Mouse (Mus musculus): ENCODE data around the gene Usp18. TPM values are rescaled to one million over a fixed set of nuclear protein-coding genes. Genes with fewer than 3 reads are reported as not detected.

The Usp18 gene
- polyA plus RNA-seq, 1 experiment from 2014 or later, result 2.1 TPM

DNA sequence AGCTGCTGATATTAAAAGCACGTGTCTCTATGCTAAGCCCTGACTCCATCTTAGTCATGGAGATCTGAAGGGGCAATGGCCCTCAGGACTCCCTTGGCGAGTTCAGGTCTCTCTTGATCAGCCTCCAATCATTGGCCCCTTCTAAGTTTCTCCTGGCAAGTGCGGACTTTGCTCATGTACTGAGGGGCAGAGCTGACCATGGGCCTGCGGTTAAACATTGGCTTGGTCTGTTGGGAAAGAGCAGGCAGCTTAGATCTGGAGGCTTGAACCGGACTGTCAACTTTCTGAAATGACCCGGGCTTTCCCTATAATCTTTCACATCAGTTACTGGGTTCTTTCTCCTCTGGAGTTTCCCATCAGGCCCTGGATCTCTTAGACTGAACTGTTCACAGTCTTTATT is 65.3 kb downstream of the Usp18 start:
- ATAC-seq (replicated peaks), result no peak
- H3K4me2 ChIP-seq, result no peak overlapping the region
- H3K4me1 ChIP-seq, result no peaks in the 10 kb centered on the region
- no peak overlapping the region for H3K9ac ChIP-seq
- no peaks in the 10 kb centered on the region for H3K36me3 ChIP-seq (replicated peaks)
- 88% methylated on average over 6 of the region's 6 CpGs for WGBS
- H3K9me3 ChIP-seq, result no peaks in the 10 kb centered on the region
- H3K27ac ChIP-seq, result no peak overlapping the region
- no peak overlapping the region for H3K4me3 ChIP-seq
- no peaks in the 10 kb centered on the region for H3K27me3 ChIP-seq (replicated peaks)

GRCm38 (mm10) chr6:121319099-121319498 is 73.4 kb downstream of the Usp18 start:
- Histone ChIP-seq H3K4me2 (no peak overlapping the region), H3K27me3 (replicated peaks) (no peaks in the 10 kb centered on the region), H3K36me3 (replicated peaks) (no peaks in the 10 kb centered on the region), H3K27ac (no peak overlapping the region), H3K9ac (no peak overlapping the region), H3K4me3 (no peak overlapping the region), H3K4me1 (no peaks in the 10 kb centered on the region), H3K9me3 (no peaks in the 10 kb centered on the region)
- WGBS, result 74% methylated on average over 6 of the region's 6 CpGs
- no peak for ATAC-seq (replicated peaks)

Other genes starting within 250 kb of the Usp18 start
- 43.1 and 50.0 TPM in 2 replicates for gene Mical3, start 114.9 kb upstream of the Usp18 start, polyA plus RNA-seq (2015; fragmentation: Nextera tagmentation; extraction: Ambion mirVana)
- 19.9 and 20.4 TPM in 2 replicates for gene Pex26, start 62.2 kb upstream of the Usp18 start, polyA plus RNA-seq (2015; fragmentation: Nextera tagmentation; extraction: Ambion mirVana)
- 0.70 and 1.1 TPM in 2 replicates for gene Tuba8, start 35.2 kb upstream of the Usp18 start, polyA plus RNA-seq (2015; fragmentation: Nextera tagmentation; extraction: Ambion mirVana)
- 50.2 and 63.7 TPM in 2 replicates for gene Slc6a13, start 54.3 kb downstream of the Usp18 start, polyA plus RNA-seq (2015; fragmentation: Nextera tagmentation; extraction: Ambion mirVana)
- gene Slc6a12, start 97.2 kb downstream of the Usp18 start, polyA plus RNA-seq (2015; fragmentation: Nextera tagmentation; extraction: Ambion mirVana), result 2.5 and 3.3 TPM in 2 replicates
- gene Iqsec3, start 227.8 kb downstream of the Usp18 start, polyA plus RNA-seq (2015; fragmentation: Nextera tagmentation; extraction: Ambion mirVana), result 12.4 and 13.7 TPM in 2 replicates

All from midbrain, embryonic 15.5 days (tissue).